Mouse (Mus musculus) adrenal gland (tissue): ENCODE results near the gene Hes7.

Experiments used
- intact Hi-C: fragments of 180-260 bp; cut with DNase I; formaldehyde crosslinking; loops from one replicate; pipeline ENCODE4 v1.15.1; 2025

The Hes7 gene

DNA sequence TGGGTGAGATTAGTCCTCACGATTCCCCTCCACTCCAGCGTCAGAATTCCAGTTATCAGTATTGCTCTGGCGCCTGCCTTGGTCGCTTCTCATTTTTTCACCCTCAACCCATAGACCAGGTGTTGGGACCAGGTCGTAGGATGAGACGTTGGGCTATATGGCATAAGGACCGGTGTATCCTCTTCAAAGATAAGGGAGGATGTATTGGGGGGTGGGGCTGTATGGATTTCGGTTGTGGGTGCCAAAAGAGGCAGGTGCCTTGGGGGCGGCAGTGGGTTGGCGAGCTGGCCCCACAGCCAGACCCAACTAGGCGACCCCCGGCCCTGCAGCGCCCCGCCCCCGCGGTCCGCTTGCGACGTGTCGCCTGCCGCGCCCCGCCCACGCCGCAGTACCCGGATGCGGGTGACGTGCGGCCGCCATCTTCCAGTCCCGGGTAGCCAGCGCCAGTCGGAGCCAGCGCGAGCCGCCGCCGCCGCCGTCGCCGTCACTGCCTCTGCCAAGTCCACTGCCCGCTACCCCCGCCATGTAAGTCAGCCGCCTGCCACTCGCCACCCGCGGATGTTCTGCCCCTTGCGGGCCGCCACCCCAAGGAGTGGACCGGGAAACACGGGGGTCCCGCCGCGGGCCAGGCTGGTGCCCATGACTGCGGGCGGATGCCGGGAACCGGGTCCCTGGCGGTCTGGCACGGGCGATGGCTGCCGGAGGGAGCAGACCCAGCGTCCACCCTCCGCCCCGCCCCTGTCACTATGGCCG, 31.9 kb upstream of the Hes7 start, which contains the start of gene Vamp2:
Vamp2 (plus strand) TSS at position 388 of the 753 bp plus-strand sequence.
- intact Hi-C loops: no loop called here

DNA sequence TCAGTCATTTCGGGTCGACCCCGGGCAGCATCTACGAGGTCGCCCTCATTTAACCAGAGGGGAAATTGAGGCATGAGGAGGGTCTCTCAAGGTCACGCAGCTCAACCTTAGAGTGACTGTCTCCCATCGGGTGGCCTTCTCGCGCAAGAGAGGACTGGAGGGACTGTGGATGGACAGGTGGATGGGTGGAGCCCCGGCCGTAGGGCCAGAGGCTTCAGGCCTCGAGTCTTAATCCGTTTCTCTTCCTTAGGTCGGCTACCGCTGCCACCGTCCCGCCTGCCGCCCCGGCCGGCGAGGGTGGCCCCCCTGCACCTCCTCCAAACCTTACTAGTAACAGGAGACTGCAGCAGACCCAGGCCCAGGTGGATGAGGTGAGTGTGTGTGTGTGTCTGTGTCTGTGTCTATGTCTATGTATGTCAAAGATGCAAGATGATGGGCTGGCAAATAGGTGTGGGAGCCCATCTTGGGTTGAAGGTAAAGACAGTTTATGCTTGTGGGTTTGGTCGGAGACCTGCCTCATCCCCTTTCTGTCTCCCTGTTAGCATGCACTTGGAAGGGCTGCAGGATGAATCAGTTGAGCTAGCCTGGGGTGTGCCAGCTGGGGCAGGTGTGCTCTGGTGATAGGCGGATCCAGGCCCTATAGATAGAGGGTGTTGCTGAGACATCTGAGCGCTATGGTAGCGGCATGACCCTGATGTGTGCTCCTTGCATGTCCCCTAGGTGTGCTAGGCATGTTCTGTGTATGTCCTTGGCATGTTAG, 31.2 kb upstream of the Hes7 start:
- intact Hi-C loops: no loop called here

DNA sequence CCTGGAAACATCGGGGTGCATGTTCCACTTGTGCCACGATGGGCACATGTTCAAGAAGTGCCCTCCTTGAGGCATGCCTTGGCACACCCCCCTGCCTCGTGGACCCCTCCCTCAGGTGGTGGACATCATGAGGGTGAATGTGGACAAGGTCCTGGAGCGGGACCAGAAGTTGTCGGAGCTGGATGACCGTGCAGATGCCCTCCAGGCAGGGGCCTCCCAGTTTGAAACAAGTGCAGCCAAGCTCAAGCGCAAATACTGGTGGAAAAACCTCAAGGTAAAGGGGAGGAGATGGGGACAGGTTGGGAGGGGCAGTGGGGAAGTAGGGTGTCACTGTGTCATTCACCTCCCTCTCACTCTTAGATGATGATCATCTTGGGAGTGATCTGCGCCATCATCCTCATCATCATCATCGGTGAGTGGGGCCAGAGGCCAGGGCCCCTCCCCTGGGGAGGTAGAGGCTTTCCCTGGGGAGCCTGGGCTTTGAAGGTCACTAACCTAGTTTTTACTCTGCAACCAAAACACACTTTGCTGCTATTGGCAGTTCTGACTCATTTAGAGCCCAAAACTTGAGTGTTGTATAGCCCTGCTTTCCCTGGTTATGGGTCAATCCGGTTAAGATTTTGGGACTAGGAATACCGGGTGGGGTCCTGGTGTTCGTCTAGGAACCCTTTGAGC, 30.5 kb upstream of the Hes7 start:
- intact Hi-C loops: loop anchor here (10.0 kb wide), 1 partner anchor 325 kb away; the partner anchor contains the start of gene Kdm6b

DNA sequence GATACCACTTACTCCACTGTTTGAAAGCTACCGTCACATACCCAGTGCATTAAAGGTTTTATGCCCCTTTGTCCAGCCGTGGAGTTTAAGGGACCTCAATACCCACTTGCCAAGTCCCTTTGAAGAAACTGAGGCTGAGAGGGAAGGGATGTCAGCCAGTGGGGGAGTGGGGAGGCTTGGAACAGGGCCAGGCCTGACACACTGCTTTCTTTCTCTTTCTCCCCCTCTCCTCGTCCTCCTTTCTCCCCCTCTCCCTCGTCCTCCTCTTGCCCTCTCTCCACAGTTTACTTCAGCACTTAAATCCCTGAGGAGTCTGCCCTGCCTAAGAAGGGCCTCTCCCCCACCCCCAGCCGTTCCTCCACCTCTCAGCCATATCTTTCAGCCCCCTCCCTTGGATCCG, 29.8 kb upstream of the Hes7 start:
- intact Hi-C loops: loop anchor here (10.0 kb wide), 1 partner anchor 324 kb away; the partner anchor contains the start of gene Kdm6b

DNA sequence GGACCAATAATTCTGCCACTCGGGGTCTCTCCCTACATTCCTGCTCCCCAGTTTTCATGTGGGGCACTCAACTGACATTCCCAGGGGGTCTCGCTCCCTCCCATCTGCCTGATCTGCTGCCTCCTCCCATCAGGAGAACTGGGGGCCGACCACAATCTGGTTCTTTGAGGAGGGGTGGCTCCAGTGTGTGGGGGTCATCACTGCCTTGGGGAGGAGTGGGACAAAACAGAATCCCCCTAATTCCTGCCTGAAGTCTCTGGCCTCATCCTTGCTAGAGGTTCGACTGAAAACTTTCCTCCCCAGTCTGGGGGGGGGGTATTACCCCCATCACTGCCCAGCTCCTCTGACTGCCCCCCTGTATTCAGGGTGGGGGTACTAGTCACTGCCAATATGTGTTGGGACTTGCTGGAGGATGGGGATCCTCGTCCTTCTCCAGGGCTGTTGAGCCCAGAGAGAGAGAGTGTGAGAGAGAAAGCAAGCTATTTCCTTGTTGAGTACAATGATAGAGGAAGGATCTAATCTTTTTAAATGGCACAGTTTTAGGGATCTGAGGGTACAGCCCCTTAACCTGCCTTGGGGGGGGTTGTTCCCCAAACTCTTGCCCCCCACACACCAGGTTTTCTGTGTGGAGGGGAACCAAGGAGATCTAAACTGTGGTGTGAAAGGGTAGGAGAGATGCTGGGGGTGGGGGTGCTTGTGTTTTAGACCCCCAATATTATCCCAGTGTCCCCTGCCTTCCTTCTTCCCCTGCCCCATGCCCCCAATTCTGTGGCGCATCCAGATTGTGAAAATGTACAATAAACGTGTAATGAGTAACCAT, 28.4 kb upstream of the Hes7 start:
- intact Hi-C loops: loop anchor here (10.0 kb wide), 1 partner anchor 323 kb away; the partner anchor contains the start of gene Kdm6b

DNA sequence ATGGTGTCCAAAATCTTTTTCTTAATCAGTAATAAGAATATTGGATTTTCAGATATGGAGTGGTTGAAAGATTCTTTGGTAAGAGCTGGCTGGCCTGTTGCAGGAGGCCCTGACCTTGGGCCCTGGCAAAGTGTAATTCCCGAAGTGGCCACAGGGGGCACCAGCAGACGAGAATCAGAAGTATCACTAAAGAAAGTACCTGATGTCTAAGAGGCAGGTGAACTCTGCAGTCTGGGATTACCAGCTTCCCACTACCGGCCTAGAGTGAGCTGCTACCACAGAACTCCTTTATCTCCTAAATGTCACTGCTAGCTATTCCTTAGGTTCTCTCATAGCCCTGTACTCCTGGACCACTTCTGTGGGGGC, 27.8 kb upstream of the Hes7 start:
- intact Hi-C loops: loop anchor here (10.0 kb wide), 1 partner anchor 322 kb away; the partner anchor contains the start of gene Kdm6b

DNA sequence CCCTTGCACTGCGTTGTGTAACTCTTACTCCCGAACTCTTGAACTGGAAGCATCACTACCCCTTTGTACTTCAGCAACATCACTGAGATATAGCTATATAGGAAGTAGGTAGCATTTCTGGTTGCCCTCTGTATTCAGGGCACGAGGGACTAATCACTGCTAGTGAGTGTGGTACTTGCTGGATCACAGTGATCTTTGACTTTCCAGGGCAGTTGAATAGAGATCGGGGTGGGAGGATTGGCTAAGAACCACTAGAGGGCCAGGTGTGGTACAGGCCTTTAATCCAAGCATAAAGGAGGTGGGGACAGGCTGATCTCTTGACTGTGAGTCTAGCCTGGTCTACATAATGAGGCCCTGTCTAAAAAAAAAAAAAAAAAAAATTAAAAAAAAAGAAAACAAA, 27.3 kb upstream of the Hes7 start:
- intact Hi-C loops: loop anchor here (10.0 kb wide), 1 partner anchor 322 kb away; the partner anchor contains the start of gene Kdm6b

DNA sequence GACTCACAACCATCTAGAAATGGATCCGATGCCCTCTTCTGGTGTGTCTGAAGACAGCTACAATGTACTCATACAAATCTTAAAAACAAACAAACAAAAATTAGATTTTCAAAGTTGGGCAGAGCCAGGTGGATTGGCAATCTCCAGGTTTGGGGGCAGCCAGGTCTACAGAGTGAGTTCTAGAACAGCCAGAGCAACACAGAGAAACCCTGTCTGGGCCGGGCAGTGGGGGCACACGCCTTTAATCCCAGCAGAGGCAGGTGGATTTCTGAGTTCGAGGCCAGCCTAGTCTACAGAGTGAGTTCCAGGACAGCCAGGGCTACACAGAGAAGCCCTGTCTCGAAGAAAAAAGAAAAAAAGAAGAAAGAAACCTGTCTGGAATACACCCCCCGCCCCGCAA, 26.3 kb upstream of the Hes7 start:
- intact Hi-C loops: loop anchor here (10.0 kb wide), 1 partner anchor 321 kb away; the partner anchor contains the start of gene Kdm6b

DNA sequence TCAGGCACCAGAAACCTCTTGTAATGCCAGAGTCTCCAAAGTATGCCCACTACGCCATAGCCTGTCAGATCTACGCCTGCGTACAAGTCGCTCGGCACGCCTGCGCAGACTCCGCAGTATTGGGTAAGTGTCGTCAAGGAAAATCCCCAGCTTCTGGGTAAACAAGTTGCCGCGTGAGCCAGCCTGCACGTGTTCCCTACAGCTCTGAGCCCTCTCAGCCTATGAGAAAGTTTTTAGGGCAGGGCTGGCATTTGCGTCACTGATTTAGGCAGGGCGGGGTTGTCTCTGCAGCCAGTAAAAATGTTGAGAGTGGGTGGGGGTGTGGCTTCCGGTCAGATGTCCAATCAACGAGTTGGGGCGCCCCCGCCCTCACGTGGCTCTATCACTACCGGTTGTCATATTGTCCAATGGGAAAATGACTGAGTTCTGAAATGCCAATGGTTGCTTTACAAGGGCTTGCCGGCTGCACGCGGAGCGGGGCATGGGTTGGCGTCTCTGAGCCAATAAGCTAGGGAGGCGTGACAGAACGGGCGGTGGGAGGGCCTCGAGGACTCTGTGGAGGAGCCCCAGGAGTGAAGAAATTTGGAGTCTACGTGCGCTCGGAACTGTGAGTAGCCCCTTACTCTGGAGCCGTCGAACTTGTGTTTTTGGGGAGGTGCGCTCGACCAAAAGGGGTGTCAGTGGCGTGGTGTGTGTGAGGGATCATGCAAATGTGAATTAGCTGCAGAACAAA, 25.3 kb upstream of the Hes7 start, which contains the start of gene Per1:
Per1 (plus strand) TSS at position 521 of the 733 bp plus-strand sequence.
- intact Hi-C loops: loop anchor here (10.0 kb wide), 1 partner anchor 320 kb away; the partner anchor contains the start of gene Kdm6b

DNA sequence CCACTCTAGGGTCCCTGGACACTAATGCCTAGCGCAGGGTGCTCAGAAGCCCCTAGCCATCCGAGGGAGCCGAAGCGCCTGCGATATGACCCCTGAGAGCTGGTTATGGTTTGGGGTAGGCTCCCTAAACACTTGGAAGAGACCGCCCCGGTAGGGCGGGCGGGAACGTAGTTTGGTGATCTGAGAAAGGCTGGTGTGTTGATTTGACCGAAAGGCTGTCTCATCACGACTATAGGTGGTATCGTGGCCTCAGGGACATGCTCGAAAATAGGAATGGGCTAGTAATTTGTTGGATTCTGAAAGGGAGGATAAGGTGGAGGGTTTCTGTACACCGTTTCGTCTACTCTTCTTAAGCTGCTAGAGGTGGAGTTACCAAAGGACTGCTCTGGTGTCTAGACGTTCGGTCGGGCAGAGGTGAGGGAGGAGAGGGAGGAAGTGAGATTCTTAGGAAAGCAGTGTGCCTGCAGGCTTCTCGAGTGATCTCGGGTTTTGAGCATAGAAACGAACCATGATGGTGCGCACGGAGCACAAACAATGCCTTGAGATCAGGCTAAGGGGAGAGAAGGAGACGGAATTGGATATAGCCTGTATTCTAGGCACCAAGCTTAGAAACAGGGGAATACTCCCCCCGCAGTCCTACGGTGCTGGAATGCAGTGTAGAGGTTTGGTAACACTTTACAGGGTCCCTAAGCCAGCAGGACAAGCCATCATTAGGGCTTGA, 24.5 kb upstream of the Hes7 start:
- intact Hi-C loops: loop anchor here (10.0 kb wide), 1 partner anchor 319 kb away; the partner anchor contains the start of gene Kdm6b

DNA sequence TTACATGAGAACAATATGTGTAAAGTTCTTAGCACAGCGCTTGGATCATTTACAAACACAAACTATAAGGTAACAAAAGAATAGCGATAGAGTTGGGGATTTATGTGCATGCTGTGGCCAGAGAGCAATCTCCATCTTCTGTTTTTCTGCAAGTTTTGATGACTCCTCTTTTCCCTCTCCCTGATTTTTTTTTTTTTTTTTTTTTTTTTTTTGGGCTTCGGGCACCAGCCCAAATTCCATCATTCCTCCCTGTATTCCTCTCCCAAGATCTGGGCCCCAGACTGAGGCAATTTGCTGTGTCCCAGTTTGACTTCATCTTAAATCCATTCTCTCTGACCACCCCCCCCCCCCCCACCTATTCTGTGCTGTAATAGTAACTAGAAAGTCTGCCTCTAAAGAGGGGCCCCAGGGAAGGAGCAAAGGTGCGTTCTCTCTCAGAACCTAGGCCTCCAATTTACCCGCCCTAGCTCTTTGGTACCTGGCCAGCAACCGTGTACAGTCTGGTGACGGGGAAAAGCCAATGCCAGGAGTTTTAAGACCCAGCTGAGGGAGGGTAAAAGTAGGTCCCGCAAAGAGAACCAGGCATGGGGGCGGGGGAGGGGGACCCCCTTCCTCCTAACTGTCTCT, 23.7 kb upstream of the Hes7 start:
- intact Hi-C loops: loop anchor here (10.0 kb wide), 1 partner anchor 318 kb away; the partner anchor contains the start of gene Kdm6b

DNA sequence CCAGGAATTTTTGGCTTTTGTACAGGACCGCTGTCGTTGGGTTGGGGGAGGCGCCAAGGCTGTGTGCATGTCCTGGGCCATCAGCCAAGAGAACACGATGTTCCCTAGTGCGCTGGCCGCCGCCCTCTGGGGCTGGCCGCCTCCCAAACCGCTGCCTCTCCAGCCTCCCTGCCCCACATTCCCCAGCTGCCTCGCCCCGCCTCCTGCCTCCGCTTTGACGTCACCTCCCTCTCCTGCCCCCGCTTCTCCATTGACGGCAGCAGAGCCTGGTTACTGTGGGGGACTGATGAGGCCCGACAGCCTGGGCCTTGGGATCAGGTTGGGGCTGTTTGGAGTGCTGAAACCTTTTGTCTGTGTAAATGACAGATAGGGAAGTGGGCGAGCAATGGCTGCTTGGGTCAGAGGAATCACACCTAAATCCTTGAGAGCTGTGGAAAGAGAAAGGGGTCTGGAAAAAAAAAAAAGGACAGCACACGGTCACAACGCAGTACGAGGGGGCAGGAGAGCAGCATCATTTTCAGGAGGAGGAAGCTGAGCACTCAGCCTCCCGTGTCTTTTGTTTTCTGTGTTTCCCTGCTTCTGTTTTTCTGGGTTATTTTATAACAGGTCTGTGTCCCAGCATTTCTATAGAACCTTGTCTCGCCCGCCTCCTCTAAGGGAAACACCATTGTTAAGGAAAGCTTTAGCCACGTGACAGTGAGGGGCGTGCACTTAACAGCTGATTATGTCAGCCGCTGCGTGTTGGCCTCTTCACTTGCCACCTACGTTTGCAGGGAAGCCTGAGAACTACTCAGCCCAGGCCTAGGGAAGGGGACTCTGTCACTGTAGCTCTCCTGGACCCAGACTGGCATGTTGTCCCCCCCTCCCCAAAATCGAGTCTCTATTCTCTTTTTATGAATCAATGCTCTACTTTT, 23.0 kb upstream of the Hes7 start:
- intact Hi-C loops: loop anchor here (10.0 kb wide), 1 partner anchor 318 kb away; the partner anchor contains the start of gene Kdm6b

DNA sequence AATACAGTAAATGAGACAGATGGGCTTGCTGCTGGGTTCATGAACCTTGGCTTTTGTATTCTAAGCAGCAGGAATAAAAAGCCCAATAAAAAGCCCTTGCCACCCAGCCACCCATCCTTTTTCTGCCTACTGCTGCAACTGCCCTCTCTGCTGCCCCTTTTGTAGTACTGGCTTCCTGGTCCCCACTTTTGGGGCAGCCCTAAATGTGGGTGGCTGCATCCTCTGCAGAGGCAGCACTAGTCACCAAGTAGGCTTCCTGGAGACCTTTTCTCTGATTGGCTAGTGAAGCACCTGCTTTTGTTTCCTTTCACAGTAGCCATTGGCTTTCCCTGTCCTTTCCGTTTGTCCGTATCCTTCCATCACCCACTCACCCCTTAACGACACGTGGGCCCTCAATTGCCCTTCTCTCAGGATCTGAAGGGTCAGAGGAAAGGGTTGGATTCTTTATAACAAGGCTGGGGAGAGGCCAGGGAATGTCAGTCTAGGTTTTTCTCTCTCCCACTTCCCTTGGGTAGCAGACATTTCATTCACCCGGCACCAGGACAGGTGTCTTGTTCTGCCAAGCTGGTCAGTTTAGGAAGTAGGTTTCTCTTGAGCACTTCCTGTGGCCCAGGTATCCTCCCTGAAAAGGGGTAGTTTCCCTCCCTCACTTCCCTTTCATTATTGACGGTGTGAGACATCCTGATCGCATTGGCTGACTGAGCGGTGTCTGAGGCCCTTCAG, 22.0 kb upstream of the Hes7 start:
- intact Hi-C loops: loop anchor here (10.0 kb wide), 1 partner anchor 317 kb away; the partner anchor contains the start of gene Kdm6b

DNA sequence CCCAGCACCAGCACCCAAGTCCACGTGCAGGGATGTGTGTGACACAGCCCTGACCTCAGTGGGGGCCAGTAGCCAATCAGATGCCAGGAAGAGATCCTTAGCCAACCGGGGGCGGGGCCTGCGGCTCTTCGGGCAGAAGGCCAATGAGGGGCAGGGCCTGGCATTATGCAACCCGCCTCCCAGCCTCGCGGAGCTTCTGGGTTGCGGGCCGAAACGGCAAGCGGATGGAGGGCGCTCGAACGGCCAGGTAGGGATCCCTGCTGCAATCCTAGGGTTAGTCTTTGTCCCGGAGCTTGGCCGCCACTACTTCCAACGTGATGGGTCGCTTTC, 21.5 kb upstream of the Hes7 start:
- intact Hi-C loops: loop anchor here (10.0 kb wide), 1 partner anchor 316 kb away; the partner anchor contains the start of gene Kdm6b

DNA sequence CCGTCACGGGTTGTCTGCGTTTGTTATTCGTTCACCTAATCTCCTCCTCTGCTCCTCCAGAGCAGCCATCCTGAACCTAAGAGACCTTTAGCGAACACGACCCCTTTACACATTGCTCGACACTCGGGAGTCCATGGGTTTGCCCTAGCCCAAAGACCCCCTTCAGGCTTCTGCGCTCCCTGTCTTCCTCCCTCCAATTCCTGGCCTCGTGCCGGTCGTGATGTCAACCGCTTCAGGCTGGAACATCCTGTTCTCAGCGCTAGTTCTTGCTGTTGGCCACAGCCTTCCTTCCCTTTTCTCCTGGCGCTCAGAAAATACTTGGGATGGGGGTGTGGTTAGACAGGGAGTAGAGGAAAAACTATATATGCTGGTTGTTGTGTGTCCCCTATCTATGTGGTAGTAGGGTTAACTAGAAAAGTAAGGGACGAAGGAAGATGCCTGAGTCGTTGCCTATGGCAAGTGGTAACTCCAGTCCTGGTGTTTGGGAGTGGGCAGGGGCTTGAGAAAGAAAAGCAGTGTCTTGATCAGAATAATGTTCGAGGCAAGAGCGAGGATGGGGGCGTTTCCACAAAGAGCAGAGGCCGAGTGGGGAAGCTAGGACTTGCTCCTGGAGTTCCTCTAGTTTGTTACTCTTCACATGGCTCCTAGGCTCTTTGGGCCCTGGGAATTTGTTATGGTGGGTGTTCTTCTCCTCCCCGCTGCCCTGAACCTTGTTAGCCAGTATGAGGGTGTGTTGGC, 20.9 kb upstream of the Hes7 start:
- intact Hi-C loops: loop anchor here (10.0 kb wide), 1 partner anchor 315 kb away; the partner anchor contains the start of gene Kdm6b

DNA sequence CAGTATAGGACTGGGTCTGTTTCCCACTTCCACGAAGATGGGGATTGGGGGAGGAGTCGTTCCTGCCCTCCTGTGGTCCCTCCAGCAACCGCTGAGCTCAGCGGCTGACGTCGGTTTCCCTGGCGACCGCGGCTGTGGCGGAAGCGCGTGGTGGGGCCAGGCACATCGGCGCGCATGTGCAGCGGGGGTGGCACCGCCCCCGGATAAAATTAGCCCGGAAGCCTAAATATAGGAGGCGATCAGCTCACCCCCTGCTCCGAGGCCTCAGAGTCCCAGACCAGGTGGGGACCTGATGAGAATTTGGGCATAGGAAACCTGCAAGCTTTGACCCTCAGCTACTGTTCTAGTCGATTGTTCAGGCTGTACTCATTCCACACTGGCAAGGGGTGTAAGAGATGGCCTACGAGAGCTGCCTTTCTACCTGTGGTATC, 20.3 kb upstream of the Hes7 start:
- intact Hi-C loops: loop anchor here (10.0 kb wide), 1 partner anchor 315 kb away; the partner anchor contains the start of gene Kdm6b
